Mouse (Mus musculus): ENCODE results near the gene Tmem108. TPM values are rescaled to one million over a fixed set of nuclear protein-coding genes. Genes with fewer than 3 reads are reported as not detected.

Tmem108 gene
- polyA plus RNA-seq, 1 experiment from 2014 or later, result 38.0 TPM

- WGBS, result 75% methylated on average over 6 of the region's 6 CpGs
- Histone ChIP-seq H3K27ac (ENCODE audit: low read depth, low read length) (no peak overlapping the region), H3K9ac (replicated peaks; ENCODE audit: low read depth, low read length) (no peak overlapping the region), H3K9me3 (ENCODE audit: control insufficient read depth, low read length) (no peaks in the 10 kb centered on the region), H3K4me1 (ENCODE audit: control insufficient read depth, insufficient read depth, low read length) (no peaks in the 10 kb centered on the region), H3K4me2 (ENCODE audit: low read depth, low read length) (no peak overlapping the region), H3K4me3 (ENCODE audit: low read depth, low read length) (no peak overlapping the region), H3K27me3 (ENCODE audit: control insufficient read depth, insufficient read depth, low read length) (no peaks in the 10 kb centered on the region), H3K36me3 (ENCODE audit: control insufficient read depth, insufficient read depth, low read length) (no peaks in the 10 kb centered on the region)
- no peak for ATAC-seq (ENCODE audit: low read depth)
Measured at GRCm38 (mm10) chr9:103603792-103604191, 157.8 kb downstream of the Tmem108 start.

- Histone ChIP-seq H3K9ac (replicated peaks; ENCODE audit: low read depth, low read length) (no peak overlapping the region), H3K4me1 (ENCODE audit: control insufficient read depth, insufficient read depth, low read length) (no peaks in the 10 kb centered on the region), H3K4me2 (ENCODE audit: low read depth, low read length) (no peak overlapping the region), H3K27me3 (ENCODE audit: control insufficient read depth, insufficient read depth, low read length) (no peaks in the 10 kb centered on the region), H3K27ac (ENCODE audit: low read depth, low read length) (no peak overlapping the region), H3K36me3 (ENCODE audit: control insufficient read depth, insufficient read depth, low read length) (no peaks in the 10 kb centered on the region), H3K4me3 (ENCODE audit: low read depth, low read length) (no peak overlapping the region), H3K9me3 (ENCODE audit: control insufficient read depth, low read length) (no peaks in the 10 kb centered on the region)
- 94% methylated on average over 4 of the region's 4 CpGs for WGBS
- ATAC-seq (ENCODE audit: low read depth), result no peak
Measured at GRCm38 (mm10) chr9:103601878-103602277, 159.8 kb downstream of the Tmem108 start.

GRCm38 (mm10) chr9:103600834-103601233 lies 160.8 kb downstream of the Tmem108 start:
- WGBS, result 50% methylated on average over 3 of the region's 3 CpGs
- Histone ChIP-seq H3K27ac (ENCODE audit: low read depth, low read length) (no peak overlapping the region), H3K9ac (replicated peaks; ENCODE audit: low read depth, low read length) (no peak overlapping the region)

GRCm38 (mm10) chr9:103599908-103600307 lies 161.7 kb downstream of the Tmem108 start:
- Histone ChIP-seq H3K4me3 (ENCODE audit: low read depth, low read length) (no peak overlapping the region), H3K36me3 (ENCODE audit: control insufficient read depth, insufficient read depth, low read length) (no peaks in the 10 kb centered on the region), H3K9me3 (ENCODE audit: control insufficient read depth, low read length) (no peaks in the 10 kb centered on the region), H3K4me2 (ENCODE audit: low read depth, low read length) (no peak overlapping the region), H3K27ac (ENCODE audit: low read depth, low read length) (no peak overlapping the region), H3K4me1 (ENCODE audit: control insufficient read depth, insufficient read depth, low read length) (peaks cover 10% of the 10 kb centered on the region; the same call in 1 of the 2 replicates), H3K27me3 (ENCODE audit: control insufficient read depth, insufficient read depth, low read length) (no peaks in the 10 kb centered on the region), H3K9ac (replicated peaks; ENCODE audit: low read depth, low read length) (no peak overlapping the region)
- 90% methylated on average over 3 of the region's 3 CpGs for WGBS
- no peak for ATAC-seq (ENCODE audit: low read depth)

More at GRCm38 (mm10) chr9:103600834-103601233, 160.8 kb downstream of the Tmem108 start:
- no peak overlapping the region for H3K4me3 ChIP-seq (ENCODE audit: low read depth, low read length)
- peaks cover 3% of the 10 kb centered on the region; the same call in 1 of the 2 replicates for H3K4me1 ChIP-seq (ENCODE audit: control insufficient read depth, insufficient read depth, low read length)
- H3K27me3 ChIP-seq (ENCODE audit: control insufficient read depth, insufficient read depth, low read length), result no peaks in the 10 kb centered on the region
- no peaks in the 10 kb centered on the region for H3K36me3 ChIP-seq (ENCODE audit: control insufficient read depth, insufficient read depth, low read length)
- H3K4me2 ChIP-seq (ENCODE audit: low read depth, low read length), result no peak overlapping the region
- ATAC-seq (ENCODE audit: low read depth), result no peak
- no peaks in the 10 kb centered on the region for H3K9me3 ChIP-seq (ENCODE audit: control insufficient read depth, low read length)

GRCm38 (mm10) chr9:103597861-103598260 lies 163.8 kb downstream of the Tmem108 start:
- WGBS, result 90% methylated on average over 2 of the region's 2 CpGs
- Histone ChIP-seq H3K27ac (ENCODE audit: low read depth, low read length) (no peak overlapping the region), H3K27me3 (ENCODE audit: control insufficient read depth, insufficient read depth, low read length) (no peaks in the 10 kb centered on the region), H3K9me3 (ENCODE audit: control insufficient read depth, low read length) (no peaks in the 10 kb centered on the region), H3K4me1 (ENCODE audit: control insufficient read depth, insufficient read depth, low read length) (peaks cover 16% of the 10 kb centered on the region; the same call in 1 of the 2 replicates), H3K36me3 (ENCODE audit: control insufficient read depth, insufficient read depth, low read length) (no peaks in the 10 kb centered on the region), H3K4me3 (ENCODE audit: low read depth, low read length) (no peak overlapping the region), H3K9ac (replicated peaks; ENCODE audit: low read depth, low read length) (no peak overlapping the region), H3K4me2 (ENCODE audit: low read depth, low read length) (no peak overlapping the region)
- no peak for ATAC-seq (ENCODE audit: low read depth)

GRCm38 (mm10) chr9:103595190-103595837 lies 166.3 kb downstream of the Tmem108 start:
- peak; percentile 92 for ATAC-seq (ENCODE audit: low read depth)
- Histone ChIP-seq H3K36me3 (ENCODE audit: control insufficient read depth, insufficient read depth, low read length) (no peaks in the 10 kb centered on the region), H3K9me3 (ENCODE audit: control insufficient read depth, low read length) (no peaks in the 10 kb centered on the region), H3K27me3 (ENCODE audit: control insufficient read depth, insufficient read depth, low read length) (no peaks in the 10 kb centered on the region), H3K9ac (replicated peaks; ENCODE audit: low read depth, low read length) (no peak overlapping the region), H3K4me3 (ENCODE audit: low read depth, low read length) (no peak overlapping the region), H3K27ac (ENCODE audit: low read depth, low read length) (no peak overlapping the region), H3K4me1 (ENCODE audit: control insufficient read depth, insufficient read depth, low read length) (peaks cover 16% of the 10 kb centered on the region; the same call in 1 of the 2 replicates), H3K4me2 (ENCODE audit: low read depth, low read length) (no peak overlapping the region)
- WGBS, result 16% methylated on average over 6 of the region's 6 CpGs

GRCm38 (mm10) chr9:103594423-103595189 lies 167.0 kb downstream of the Tmem108 start:
- H3K27ac ChIP-seq (ENCODE audit: low read depth, low read length), result peak overlapping the region; percentile 58; the same call in 1 of the 2 replicates
- no peak overlapping the region for H3K4me3 ChIP-seq (ENCODE audit: low read depth, low read length)
- H3K9me3 ChIP-seq (ENCODE audit: control insufficient read depth, low read length), result no peaks in the 10 kb centered on the region
- no peak overlapping the region for H3K4me2 ChIP-seq (ENCODE audit: low read depth, low read length)
- ATAC-seq (ENCODE audit: low read depth), result peak; percentile 53; the same call in 1 of the 2 replicates
- no peak overlapping the region for H3K9ac ChIP-seq (replicated peaks; ENCODE audit: low read depth, low read length)
- 80% methylated on average over 7 of the region's 7 CpGs for WGBS
- H3K4me1 ChIP-seq (ENCODE audit: control insufficient read depth, insufficient read depth, low read length), result peaks cover 16% of the 10 kb centered on the region; the same call in 1 of the 2 replicates
- no peaks in the 10 kb centered on the region for H3K36me3 ChIP-seq (ENCODE audit: control insufficient read depth, insufficient read depth, low read length)
- no peaks in the 10 kb centered on the region for H3K27me3 ChIP-seq (ENCODE audit: control insufficient read depth, insufficient read depth, low read length)

GRCm38 (mm10) chr9:103593079-103593478 lies 168.6 kb downstream of the Tmem108 start:
- Histone ChIP-seq H3K4me3 (ENCODE audit: low read depth, low read length) (no peak overlapping the region), H3K4me1 (ENCODE audit: control insufficient read depth, insufficient read depth, low read length) (peaks cover 16% of the 10 kb centered on the region; the same call in 1 of the 2 replicates), H3K27me3 (ENCODE audit: control insufficient read depth, insufficient read depth, low read length) (no peaks in the 10 kb centered on the region), H3K9ac (replicated peaks; ENCODE audit: low read depth, low read length) (no peak overlapping the region), H3K36me3 (ENCODE audit: control insufficient read depth, insufficient read depth, low read length) (no peaks in the 10 kb centered on the region), H3K4me2 (ENCODE audit: low read depth, low read length) (no peak overlapping the region), H3K9me3 (ENCODE audit: control insufficient read depth, low read length) (no peaks in the 10 kb centered on the region), H3K27ac (ENCODE audit: low read depth, low read length) (no peak overlapping the region)
- ATAC-seq (ENCODE audit: low read depth), result no peak
- 62% methylated on average over 4 of the region's 4 CpGs for WGBS

- no peaks in the 10 kb centered on the region for H3K27me3 ChIP-seq (ENCODE audit: control insufficient read depth, insufficient read depth, low read length)
- no peak overlapping the region for H3K4me2 ChIP-seq (ENCODE audit: low read depth, low read length)
- H3K4me3 ChIP-seq (ENCODE audit: low read depth, low read length), result no peak overlapping the region
- H3K4me1 ChIP-seq (ENCODE audit: control insufficient read depth, insufficient read depth, low read length), result peaks cover 16% of the 10 kb centered on the region; the same call in 1 of the 2 replicates
- no peak overlapping the region for H3K9ac ChIP-seq (replicated peaks; ENCODE audit: low read depth, low read length)
- WGBS, result 91% methylated on average over 4 of the region's 4 CpGs
- no peaks in the 10 kb centered on the region for H3K9me3 ChIP-seq (ENCODE audit: control insufficient read depth, low read length)
- ATAC-seq (ENCODE audit: low read depth), result no peak
- H3K27ac ChIP-seq (ENCODE audit: low read depth, low read length), result no peak overlapping the region
- no peaks in the 10 kb centered on the region for H3K36me3 ChIP-seq (ENCODE audit: control insufficient read depth, insufficient read depth, low read length)
Measured at GRCm38 (mm10) chr9:103591962-103592361, 169.7 kb downstream of the Tmem108 start.
